Mouse (Mus musculus) gastrocnemius, adult 2 months (tissue): ENCODE measurements around the gene Olfr116. TPM values are rescaled to one million over a fixed set of nuclear protein-coding genes. Genes with fewer than 3 reads are reported as not detected.

Experiments
- DNase-seq: peaks from one replicate; pipeline ENCODE4 v3.0.0; 2022
- H3K27ac ChIP-seq: fragments of 200-600 bp; 2 replicates; pipeline ENCODE4 v1.8.1; 2022; ENCODE audit warnings: mild to moderate bottlenecking
- H3K4me3 ChIP-seq: fragments of 200-600 bp; 2 replicates; pipeline ENCODE4 v1.8.1; 2022; ENCODE audit warnings: mild to moderate bottlenecking, moderate library complexity
- CTCF ChIP-seq: fragments of 200-600 bp; IDR thresholded peaks from 2 replicates; pipeline ENCODE4 v1.8.1; 2022; ENCODE audit warnings: antibody characterized with exemption, mild to moderate bottlenecking, moderate library complexity
- intact Hi-C: fragments of 180-260 bp; cut with DNase I; formaldehyde crosslinking; loops from one replicate; pipeline ENCODE4 v1.15.1; 2025
- long read RNA-seq, 2 experiments: library from polyadenylated mRNA; stranded (forward); transcript quantifications; one replicate each; pipeline ENCODE4 v2.0.0; 2021
- total RNA-seq, 2 experiments: library from RNA; stranded (reverse); gene quantifications; 2 replicates each; pipeline ENCODE4 v1.2.3; 2021

Olfr116 gene
- total RNA-seq = not detected
- long read RNA-seq, experiment 1 = 0 reads
- long read RNA-seq, experiment 2 = 0 reads

DNA sequence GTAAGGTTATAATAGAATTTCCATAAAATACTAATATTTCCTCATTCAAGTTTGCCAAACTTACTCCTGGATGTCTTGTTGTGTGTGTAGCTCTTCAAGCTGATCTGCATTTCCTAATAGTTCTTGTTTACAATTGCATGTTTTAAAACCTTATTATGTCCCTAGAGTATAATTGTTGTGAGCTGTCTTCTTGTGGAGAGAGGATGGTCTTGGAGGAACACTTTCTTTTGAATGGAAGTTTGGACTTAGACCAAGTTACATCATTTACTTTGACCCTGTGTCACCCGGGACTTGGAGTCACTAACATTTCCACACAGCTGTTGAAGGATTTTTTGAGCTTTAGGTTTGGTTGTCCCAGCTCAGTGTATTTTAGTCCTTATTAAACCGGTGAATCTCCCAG, at the start of gene Olfr116, which contains the start of gene Olfr115:
Gene Olfr116 (minus strand): TSS at position 191 of the 400 bp plus-strand sequence.
Gene Olfr115 (minus strand): TSS at position 101 of the 400 bp plus-strand sequence.
- intact Hi-C loops = no loop called here
- no peak for DNase-seq
- no peak for TF ChIP-seq CTCF
- no peak within 1 kb of the TSS for H3K4me3 ChIP-seq
- H3K27ac ChIP-seq = no peak within 1 kb of the TSS

DNA sequence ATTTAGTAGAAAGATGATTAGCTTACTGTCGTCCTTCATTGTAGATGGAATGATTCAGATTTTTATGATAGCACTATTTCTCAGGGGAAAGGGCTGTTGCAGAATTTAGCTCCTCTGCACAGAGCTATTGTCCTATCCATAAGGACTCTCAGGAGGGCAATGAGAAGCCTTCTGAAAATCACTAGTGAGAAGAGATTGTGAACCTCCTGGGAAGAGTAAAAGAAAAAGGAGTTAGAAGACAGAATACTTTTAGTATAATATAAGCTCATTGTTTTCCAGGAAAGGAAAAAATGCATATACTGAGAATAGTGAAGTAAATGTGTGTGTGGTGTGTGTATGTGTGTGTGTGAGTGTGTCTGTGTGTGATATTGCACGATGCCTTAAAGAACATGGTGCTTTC, 39.7 kb upstream of the Olfr116 start, which contains the start of gene Olfr118:
Gene Olfr118 (plus strand): TSS at position 301 of the 400 bp plus-strand sequence.
- no peak for DNase-seq
- no peak for TF ChIP-seq CTCF
- no peak within 1 kb of the TSS for H3K27ac ChIP-seq
- H3K4me3 ChIP-seq = no peak within 1 kb of the TSS
- intact Hi-C loops = no loop called here

DNA sequence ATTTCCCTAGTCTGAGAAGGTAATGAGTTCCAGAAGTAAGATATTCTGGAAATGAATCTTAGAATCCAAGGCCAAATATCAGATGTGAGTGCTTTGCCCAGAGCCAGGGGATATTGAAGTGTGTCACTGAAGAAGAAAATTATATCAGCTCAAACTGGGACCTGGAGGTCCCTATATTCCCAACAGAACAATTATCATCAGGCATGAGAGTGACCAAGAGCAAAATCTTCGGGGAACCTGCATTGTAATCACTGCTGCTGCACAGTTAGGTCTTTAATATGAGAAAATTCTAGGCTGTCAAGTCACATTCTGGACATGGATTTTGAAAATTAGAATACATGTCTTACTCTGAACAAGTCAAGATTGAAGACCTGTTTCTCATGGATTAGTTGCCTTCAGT, 36.7 kb upstream of the Olfr116 start, which contains the start of gene Olfr117:
Gene Olfr117 (minus strand): TSS at position 101 of the 400 bp plus-strand sequence.
- Histone ChIP-seq H3K4me3 (no peak within 1 kb of the TSS), H3K27ac (no peak within 1 kb of the TSS)
- DNase-seq = no peak
- intact Hi-C loops = no loop called here
- TF ChIP-seq CTCF = no peak

DNA sequence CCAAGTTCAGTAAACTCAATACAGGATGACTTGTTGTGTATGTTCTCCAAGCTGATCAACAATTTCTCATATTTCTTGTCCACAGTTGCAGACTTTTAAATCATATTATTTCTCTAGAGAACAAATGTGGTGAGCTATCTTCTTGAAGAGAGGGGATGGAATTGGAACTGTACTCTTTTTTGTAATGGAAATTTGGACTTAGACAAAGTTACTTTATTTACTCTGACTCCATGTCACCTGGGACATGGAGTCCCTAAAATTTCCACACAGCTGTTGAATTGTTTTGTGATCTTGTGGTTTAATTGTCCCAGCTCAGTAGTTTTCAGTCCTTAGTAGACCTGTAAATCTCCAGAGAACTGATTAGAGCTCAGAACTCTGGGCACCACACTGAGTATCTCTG, 34.4 kb downstream of the Olfr116 start, which contains the start of gene Olfr114:
Gene Olfr114 (minus strand): TSS at position 101 of the 400 bp plus-strand sequence.
- DNase-seq = no peak
- TF ChIP-seq CTCF = no peak
- intact Hi-C loops = no loop called here
- no peak within 1 kb of the TSS for H3K4me3 ChIP-seq
- H3K27ac ChIP-seq = no peak within 1 kb of the TSS

DNA sequence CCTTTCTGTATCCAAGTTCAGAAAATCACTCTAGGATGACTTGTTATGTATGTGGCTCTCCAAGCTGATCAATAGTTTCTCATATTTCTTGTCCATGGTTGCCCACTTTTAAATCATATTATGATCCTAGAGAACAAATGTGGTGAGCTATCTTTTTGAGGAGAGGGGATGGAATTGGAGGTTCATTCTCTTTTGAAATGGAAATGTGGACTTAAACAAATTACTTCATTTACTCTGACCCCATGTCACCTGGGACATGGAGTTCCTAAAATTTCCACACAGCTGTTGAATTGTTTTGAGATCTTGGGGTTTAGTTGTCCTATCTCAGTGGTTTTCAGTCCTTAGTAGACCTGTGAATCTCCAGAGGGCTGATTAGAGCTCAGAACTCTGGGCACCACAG, 49.4 kb downstream of the Olfr116 start, which contains the start of gene Olfr113:
Gene Olfr113 (minus strand): TSS at position 101 of the 400 bp plus-strand sequence.
- no peak for DNase-seq
- Histone ChIP-seq H3K27ac (no peak within 1 kb of the TSS), H3K4me3 (no peak within 1 kb of the TSS)
- intact Hi-C loops = no loop called here
- TF ChIP-seq CTCF = no peak

Other genes with a start within 250 kb of the Olfr116 start
- not detected for gene Olfr105-ps, start 248.2 kb downstream of the Olfr116 start, total RNA-seq
- not detected for gene Olfr106-ps, start 236.8 kb downstream of the Olfr116 start, total RNA-seq
- not detected for gene Olfr107, start 228.0 kb downstream of the Olfr116 start, total RNA-seq
- gene Olfr108, start 181.7 kb downstream of the Olfr116 start, total RNA-seq = not detected
- gene Olfr109, start 168.3 kb downstream of the Olfr116 start, total RNA-seq = not detected
- not detected for gene H2-M2, start 143.6 kb downstream of the Olfr116 start, total RNA-seq
- not detected for gene Olfr110, start 134.7 kb downstream of the Olfr116 start, total RNA-seq
- gene Olfr111, start 119.2 kb downstream of the Olfr116 start, total RNA-seq = not detected
- gene Olfr112, start 57.7 kb downstream of the Olfr116 start, total RNA-seq = not detected
- gene Olfr113, start 49.5 kb downstream of the Olfr116 start, total RNA-seq = not detected
- not detected for gene Olfr114, start 34.5 kb downstream of the Olfr116 start, total RNA-seq
- not detected for gene Olfr115, start 90 bp downstream of the Olfr116 start, total RNA-seq
- gene Olfr117, start 36.6 kb upstream of the Olfr116 start, total RNA-seq = not detected
- not detected for gene Olfr118, start 39.8 kb upstream of the Olfr116 start, total RNA-seq
- not detected for gene Olfr119, start 69.4 kb upstream of the Olfr116 start, total RNA-seq
- gene Olfr120, start 94.6 kb upstream of the Olfr116 start, total RNA-seq = not detected
- gene Olfr121, start 121.7 kb upstream of the Olfr116 start, total RNA-seq = not detected
- not detected for gene Olfr122, start 141.4 kb upstream of the Olfr116 start, total RNA-seq
- not detected for gene Olfr123, start 166.3 kb upstream of the Olfr116 start, total RNA-seq
- not detected for gene Olfr124, start 172.7 kb upstream of the Olfr116 start, total RNA-seq
- gene Olfr125, start 205.8 kb upstream of the Olfr116 start, total RNA-seq = not detected
- gene Olfr126, start 220.3 kb upstream of the Olfr116 start, total RNA-seq = not detected